In the genomic region with DNA sequence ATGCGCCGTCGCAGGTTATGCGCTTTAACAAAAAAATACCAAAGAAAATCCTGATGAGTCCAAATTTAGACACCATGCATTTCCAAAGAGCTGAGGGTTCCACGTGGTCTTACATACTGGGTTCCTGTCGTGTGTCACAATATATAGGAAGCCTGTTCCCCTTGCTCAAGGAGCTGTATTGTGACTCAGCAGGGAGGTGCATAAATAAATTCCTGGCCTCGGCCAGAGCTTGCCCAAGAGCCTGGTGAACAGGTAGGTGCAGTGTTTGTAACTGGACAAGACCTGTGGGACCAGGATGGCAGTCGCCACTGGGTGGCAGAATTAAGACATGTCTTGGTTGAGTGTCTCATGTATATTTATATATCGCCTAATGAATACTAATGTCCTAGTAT, we compare ENCODE assay signal across 8 mouse cellular contexts. TPM values are rescaled to one million over a fixed set of nuclear protein-coding genes. Genes with fewer than 3 reads are reported as not detected.
DNase-seq lines count a peak whose midpoint lies in the region; ATAC-seq lines count a peak whose summit lies in the region.

No protein-coding gene starts in this region.

- no peaks in the 10 kb centered on the region for H3K36me3 ChIP-seq in intestine, embryonic 14.5 days (ENCODE audit: control insufficient read depth, insufficient read depth, low read length)
- no peaks in the 10 kb centered on the region for H3K36me3 ChIP-seq in megakaryocyte, embryonic 14.5 days (replicated peaks; ENCODE audit: low read length)

- peak overlapping the region; percentile 87 for H3K4me2 ChIP-seq in intestine, embryonic 14.5 days (ENCODE audit: low read length)

- H3K9me3 ChIP-seq in intestine, embryonic 14.5 days (ENCODE audit: control insufficient read depth, low read length), result no peaks in the 10 kb centered on the region
- H3K9me3 ChIP-seq in megakaryocyte, embryonic 14.5 days, result no peaks in the 10 kb centered on the region

- peak overlapping the region; percentile 82 for H3K4me3 ChIP-seq in intestine, embryonic 14.5 days (ENCODE audit: low read depth, low read length)
- H3K4me3 ChIP-seq in megakaryocyte, embryonic 14.5 days (replicated peaks), result peak overlapping the region; percentile 99

- H3K27me3 ChIP-seq in intestine, embryonic 14.5 days (replicated peaks; ENCODE audit: control insufficient read depth, insufficient read depth, low read length), result no peaks in the 10 kb centered on the region
- H3K27me3 ChIP-seq in megakaryocyte, embryonic 14.5 days (replicated peaks), result no peaks in the 10 kb centered on the region

- peak; percentile 67 for ATAC-seq in intestine, embryonic 14.5 days (replicated peaks; ENCODE audit: low FRiP score, low TSS enrichment, low read depth)

- peak overlapping the region; percentile 50 for H3K9ac ChIP-seq in intestine, embryonic 14.5 days (ENCODE audit: low read length)

- DNase-seq in adrenal gland, postnatal 10 days, result peak; percentile 64
- peak; percentile 64 for DNase-seq in embryo, embryonic 10.5 days (ENCODE audit: low spot score)
- peak; percentile 30 for DNase-seq in gastrocnemius, postnatal 14 days
- no peak for DNase-seq in intestine, embryonic 14.5 days (ENCODE audit: low spot score)
- DNase-seq in left cerebral cortex, postnatal 10 days (ENCODE audit: extremely low spot score in 1 of 2, low spot score in 2 of 2), result peak; percentile 50 to 59
- DNase-seq in right cerebral cortex, postnatal 25 days, result peak; percentile 42
- peak; percentile 69 for DNase-seq in yolk sac, embryonic 10.5 days (ENCODE audit: low spot score)

- 15% methylated on average over 9 of the region's 9 CpGs for WGBS in intestine, embryonic 14.5 days

- intact Hi-C loops in gastrocnemius, postnatal 14 days (cut with DNase I; ENCODE audit: low total_unique reads), result no loop called here
- intact Hi-C loops in left cerebral cortex, postnatal 10 days (cut with DNase I), result loop anchor here (10.0 kb wide), 1 partner anchor 479 kb away; the partner anchor contains the start of genes Aadat and Gm10283

- 0 out of 2 replicates have a peak, but pooled peaks cover 3% of the 10 kb centered on the region for H3K4me1 ChIP-seq in intestine, embryonic 14.5 days (replicated peaks; ENCODE audit: control insufficient read depth, insufficient read depth, low read length)
- peaks cover 24% of the 10 kb centered on the region for H3K4me1 ChIP-seq in megakaryocyte, embryonic 14.5 days

- H3K27ac ChIP-seq in intestine, embryonic 14.5 days (ENCODE audit: low read depth), result peak overlapping the region; percentile 80

RNA-seq across cellular contexts. Expression of gene Clcn3, which starts 0.6 kb away (rescaled TPM):
- 10 to 100 TPM; 32.3 to 38.1 TPM for total RNA-seq in adrenal gland, postnatal 10 days (2021)
- 10 to 100 TPM; 18.0 to 18.9 TPM for total RNA-seq in gastrocnemius, postnatal 14 days (2021)
- 26.4 and 27.5 TPM in 2 replicates for polyA plus RNA-seq in intestine, embryonic 14.5 days (2014; fragmentation: Nextera tagmentation; extraction: Ambion mirVana)
- 100 to 1,000 TPM; 146 to 152 TPM for total RNA-seq in left cerebral cortex, postnatal 10 days (2021)
- polyA plus RNA-seq in megakaryocyte, embryonic 14.5 days (2012; ENCODE audit: insufficient read depth, low replicate concordance), result 3.7 and 4.8 TPM in 2 replicates

RNA-seq across cellular contexts. Expression of gene Nek1, which starts 9.3 kb away (rescaled TPM):
- total RNA-seq in adrenal gland, postnatal 10 days (2021), result 10 to 100 TPM; 11.5 to 19.5 TPM
- 1 to 10 TPM; 4.0 to 5.8 TPM for total RNA-seq in gastrocnemius, postnatal 14 days (2021)
- polyA plus RNA-seq in intestine, embryonic 14.5 days (2014; fragmentation: Nextera tagmentation; extraction: Ambion mirVana), result 19.5 and 22.1 TPM in 2 replicates
- 10 to 100 TPM; 27.0 to 27.5 TPM for total RNA-seq in left cerebral cortex, postnatal 10 days (2021)
- polyA plus RNA-seq in megakaryocyte, embryonic 14.5 days (2012; ENCODE audit: insufficient read depth, low replicate concordance), result 0.27 TPM in 1 of 2 replicates, not detected in the other
